7 mouse cellular contexts compared by ENCODE assay signal in the genomic region with DNA sequence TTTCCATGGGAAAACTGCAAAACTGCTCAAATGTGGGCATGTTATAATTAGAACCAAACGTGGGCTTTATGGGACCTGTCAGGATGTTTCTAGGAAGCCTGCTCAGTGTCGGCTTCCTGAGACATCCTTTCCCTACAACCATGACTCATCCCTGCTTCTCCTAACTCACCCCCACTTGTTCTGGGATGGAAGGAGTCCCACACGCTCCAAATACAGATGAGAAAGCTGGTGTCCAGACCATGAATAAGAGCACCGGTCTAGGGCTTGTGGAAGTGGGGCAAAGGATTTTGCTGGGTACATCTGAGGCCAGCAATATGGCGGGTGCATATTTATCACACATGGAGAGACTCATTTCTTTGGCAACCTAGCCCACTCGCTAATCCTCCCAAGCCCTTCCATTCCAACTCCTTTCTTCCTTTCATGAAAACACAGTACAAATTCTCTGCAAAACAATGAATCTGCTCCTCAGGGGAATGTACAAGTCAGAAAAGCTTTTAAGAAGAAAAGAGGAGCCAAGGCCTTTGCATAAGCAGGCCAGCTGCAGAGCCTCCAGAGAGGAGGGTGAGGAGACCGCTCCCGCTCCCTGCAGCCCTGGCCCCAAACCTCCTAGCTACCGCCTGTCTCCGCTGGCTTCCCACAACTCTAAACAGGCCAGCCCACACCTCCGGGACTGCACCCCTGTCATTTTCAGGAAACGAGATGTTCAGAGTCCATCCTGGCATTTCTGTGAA.
DNase-seq lines count a peak whose midpoint lies in the region; ATAC-seq and TF ChIP-seq lines count a peak whose summit lies in the region.

No protein-coding gene starts in this region.

- peak overlapping the region; percentile 97 for H3K27ac ChIP-seq in ES-Bruce4 (ENCODE audit: insufficient read depth, low read length)
- no peak overlapping the region for H3K27ac ChIP-seq in midbrain, postnatal 0 days (ENCODE audit: low read depth, low read length)

- intact Hi-C loops in left cerebral cortex, postnatal 10 days (cut with DNase I) = loop anchor here (5.0 kb wide), 1 partner anchor 101 kb away; no protein-coding TSS in a partner anchor

- TF ChIP-seq EP300 in ES-Bruce4 (IDR thresholded peaks at IDR 0.05; ENCODE audit: insufficient read depth, low read depth, low read length) = 0 out of 2 replicates have a peak, but pooled peaks have one; percentile 18

- no peaks in the 10 kb centered on the region for H3K36me3 ChIP-seq in ES-Bruce4 (ENCODE audit: control insufficient read depth, insufficient read depth, low read length, poor library complexity, severe bottlenecking)
- no peaks in the 10 kb centered on the region for H3K36me3 ChIP-seq in midbrain, postnatal 0 days (ENCODE audit: insufficient read depth, low read length)

- no peaks in the 10 kb centered on the region for H3K27me3 ChIP-seq in ES-Bruce4 (ENCODE audit: control insufficient read depth, insufficient read depth, low read length, poor library complexity, severe bottlenecking)
- no peaks in the 10 kb centered on the region for H3K27me3 ChIP-seq in midbrain, postnatal 0 days (ENCODE audit: insufficient read depth, low read length)

- no peak for TF ChIP-seq POLR2A in ES-Bruce4 (IDR thresholded peaks at IDR 0.05; ENCODE audit: insufficient read depth, low read length)

- H3K4me1 ChIP-seq in ES-Bruce4 (ENCODE audit: control insufficient read depth, insufficient read depth, low read length) = peaks cover 2% of the 10 kb centered on the region
- H3K4me1 ChIP-seq in midbrain, postnatal 0 days (ENCODE audit: insufficient read depth, low read length) = no peaks in the 10 kb centered on the region

- no peaks in the 10 kb centered on the region for H3K9me3 ChIP-seq in ES-Bruce4 (replicated peaks; ENCODE audit: control insufficient read depth, insufficient read depth, low read length, poor library complexity, severe bottlenecking)
- no peaks in the 10 kb centered on the region for H3K9me3 ChIP-seq in midbrain, postnatal 0 days (ENCODE audit: low read length)

- no peak overlapping the region for H3K4me2 ChIP-seq in midbrain, postnatal 0 days (ENCODE audit: low read depth, low read length, poor library complexity, severe bottlenecking)

- H3K9ac ChIP-seq in ES-Bruce4 (ENCODE audit: low read depth, poor library complexity, severe bottlenecking) = peak overlapping the region; percentile 28; the same call in 1 of the 2 replicates
- no peak overlapping the region for H3K9ac ChIP-seq in midbrain, postnatal 0 days (replicated peaks; ENCODE audit: low read length, poor library complexity, severe bottlenecking)

- H3K4me3 ChIP-seq in ES-Bruce4 (ENCODE audit: low read depth, low read length) = peak overlapping the region; percentile 42
- no peak overlapping the region for H3K4me3 ChIP-seq in midbrain, postnatal 0 days (ENCODE audit: low read depth, low read length)

- WGBS in midbrain, postnatal 0 days = 28% methylated on average over 12 of the region's 12 CpGs

- no peak for TF ChIP-seq CTCF in ES-Bruce4 (IDR thresholded peaks at IDR 0.05; ENCODE audit: low read depth, low read length)
- no peak for TF ChIP-seq CTCF in midbrain, postnatal 0 days (IDR thresholded peaks at IDR 0.05)

- peak; percentile 61 for DNase-seq in ZHBTc4 (ENCODE audit: low read depth, low spot score)
- peak; percentile 79 to 83 for DNase-seq in frontal cortex, adult 2 months (ENCODE audit: extremely low spot score in 1 of 2, low spot score in 1 of 2)
- peak; percentile 50 for DNase-seq in heart, postnatal 4 days
- DNase-seq in left cerebral cortex, postnatal 10 days (ENCODE audit: extremely low spot score in 1 of 2, low spot score in 2 of 2) = peak; percentile 27 to 38
- DNase-seq in midbrain, postnatal 0 days (ENCODE audit: low spot score) = no peak
- no peak for DNase-seq in spleen, postnatal 14 days (ENCODE audit: low spot score in 2 of 2)

- 0 out of 2 replicates have a peak, but pooled peaks have one; percentile 41 for ATAC-seq in midbrain, postnatal 0 days (ENCODE audit: low FRiP score)

Comparison
In these comparisons a context has a peak if more than half of its experiments do, and no peak if none do; other contexts are left out.
1. DNase-seq: peak in ZHBTc4 (single experiment), frontal cortex, adult 2 months (2 of 2), heart, postnatal 4 days (single experiment) and left cerebral cortex, postnatal 10 days (2 of 2); none in midbrain, postnatal 0 days (single experiment) and spleen, postnatal 14 days (0 of 2).